Mouse (Mus musculus) ovary, postnatal 14 days (tissue): ENCODE measurements around the gene Uspl1.

Experiments
- DNase-seq: peaks from one replicate; pipeline ENCODE4 v3.0.0; 2022; ENCODE audit warnings: low spot score

The Uspl1 gene

DNA sequence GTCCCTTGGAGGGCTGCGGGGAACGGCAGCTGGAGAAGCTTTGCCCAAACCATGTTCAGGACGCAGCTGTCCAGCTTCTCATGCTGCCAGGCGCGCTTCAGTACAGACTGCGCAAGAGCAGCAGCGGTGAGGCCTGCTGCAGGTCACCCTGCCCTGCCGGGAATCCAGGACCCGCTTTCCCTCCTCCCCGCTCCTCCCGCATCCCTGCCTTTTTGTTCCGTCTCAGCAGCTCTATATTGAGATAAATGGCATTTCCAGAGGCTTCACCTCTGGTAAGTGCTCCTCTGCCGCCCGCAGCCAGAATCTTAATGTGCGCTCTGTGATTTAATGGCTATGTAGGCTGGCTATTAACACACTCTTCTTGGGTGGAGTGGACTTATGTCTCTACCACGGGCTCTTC is 74.9 kb downstream of the Uspl1 start:
- peak; percentile 22 for DNase-seq

DNA sequence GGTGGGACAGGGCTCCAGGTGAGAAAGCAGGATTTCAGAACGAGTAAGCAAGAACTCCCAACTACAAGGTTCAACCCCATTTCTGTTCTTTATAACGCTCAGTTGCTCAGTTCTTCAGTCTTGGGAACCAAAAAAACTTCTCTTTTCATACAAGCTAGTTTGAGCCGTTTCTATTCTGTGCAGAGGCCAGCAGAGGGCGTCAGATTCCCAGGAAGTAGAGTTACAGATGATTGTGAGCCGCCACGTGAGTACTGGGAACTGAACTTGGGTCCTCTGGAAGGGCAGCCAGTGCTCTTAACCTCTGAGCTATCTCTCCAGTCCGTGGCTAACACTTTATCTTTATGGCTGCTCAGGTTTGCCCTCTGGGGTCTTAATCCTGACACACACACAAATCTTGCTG is 77.3 kb downstream of the Uspl1 start:
- no peak for DNase-seq

DNA sequence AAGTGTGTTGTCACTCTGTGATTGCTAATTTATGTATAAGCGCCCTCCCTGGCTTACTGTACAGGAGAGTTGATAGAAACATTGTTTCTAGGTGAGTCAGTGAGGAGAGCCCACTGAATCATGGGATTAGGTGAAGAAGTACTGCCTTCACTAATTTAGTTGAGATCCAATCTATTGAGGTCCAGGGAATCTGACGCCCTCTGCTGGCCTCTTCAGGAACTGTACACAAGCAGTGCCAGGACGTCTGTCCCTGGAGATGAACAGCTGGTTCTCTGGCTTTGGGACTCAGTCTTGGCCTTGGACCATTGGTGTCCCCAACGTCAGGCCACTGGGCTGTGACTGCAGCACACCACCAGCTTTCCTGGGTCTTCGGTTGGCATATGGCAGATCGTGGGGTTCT is 77.7 kb downstream of the Uspl1 start:
- peak; percentile 27 for DNase-seq

DNA sequence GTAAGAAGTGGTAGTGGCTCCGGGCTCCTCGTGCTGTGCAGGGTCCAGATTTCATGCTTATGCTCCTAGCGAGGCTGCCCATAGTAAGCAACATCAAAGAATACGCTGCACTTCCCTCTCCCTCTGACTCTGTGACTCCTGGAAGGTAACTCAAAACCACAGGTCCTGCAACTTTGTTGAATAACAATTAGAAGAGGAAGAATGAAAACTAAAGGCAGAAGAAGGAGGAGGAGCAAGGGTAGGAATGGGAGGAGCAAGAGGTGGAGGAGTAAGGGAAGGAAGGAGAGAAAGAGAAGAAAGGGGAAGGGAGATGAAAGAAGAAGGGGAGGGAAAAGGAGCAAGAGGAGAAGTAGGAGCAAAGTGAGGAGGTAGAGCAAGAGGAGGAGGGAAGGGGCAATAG is 80.3 kb downstream of the Uspl1 start, which contains the start of gene Alox5ap:
TSS of gene Alox5ap (plus strand) at position 363 of the 400 bp plus-strand sequence.
- DNase-seq: no peak

DNA sequence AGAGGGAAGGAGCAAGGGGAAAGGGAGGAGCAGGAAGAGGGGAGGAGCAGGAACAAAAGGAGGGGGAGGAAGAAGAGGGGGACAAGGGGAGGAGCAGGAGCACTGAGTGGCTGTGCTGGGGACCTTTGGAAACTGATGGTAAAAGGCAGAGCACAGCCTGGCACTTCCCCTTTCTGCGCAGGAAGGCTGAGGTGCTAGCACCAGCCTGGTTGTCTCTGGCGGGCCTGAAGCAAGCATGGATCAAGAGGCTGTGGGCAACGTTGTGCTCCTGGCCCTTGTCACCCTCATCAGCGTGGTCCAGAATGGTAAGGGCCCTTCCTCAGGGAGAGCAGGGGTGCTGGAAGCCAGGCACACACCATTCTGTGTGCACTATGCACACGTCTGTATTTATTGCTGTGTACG is 80.7 kb downstream of the Uspl1 start:
- DNase-seq: no peak
